Mouse (Mus musculus) adrenal gland, adult 2 months (tissue): ENCODE data around the gene Gm10220. TPM values are rescaled to one million over a fixed set of nuclear protein-coding genes. Genes with fewer than 3 reads are reported as not detected.
"Not testable (repeated sequence)": the region's sequence is repeated elsewhere in the genome, so short reads cannot be mapped to it uniquely, and the experiment has no call there.

Source experiments
- DNase-seq: peaks from one replicate; pipeline ENCODE4 v3.0.0; 2021
- long read RNA-seq: library from polyadenylated mRNA; stranded (forward); transcript quantifications from one replicate; pipeline ENCODE4 v2.0.0, GENCODE M21; 2021
- polyA plus RNA-seq: library from polyadenylated mRNA; depleted of rRNA; stranded (reverse); fragments of >200 nt; gene quantifications from 2 replicates; pipeline ENCODE4 v1.2.3, GENCODE M21; 2012; rRNA removed
- total RNA-seq, 2 experiments: library from RNA; stranded (reverse); gene quantifications; 2 replicates each; pipeline ENCODE4 v1.2.3; 2021

Gm10220 gene
- not detected for total RNA-seq
- polyA plus RNA-seq = not detected in 2 replicates
- long read RNA-seq = 0 reads

GRCm38 (mm10) chr5:26121321-26121720, at the start of gene Gm10220:
Gene Gm10220, minus strand, starts transcription at chr5:26121421.
- not testable (repeated sequence) for DNase-seq

GRCm38 (mm10) chr5:26169855-26170254, 48.6 kb upstream of the Gm10220 start:
- no peak for DNase-seq

- DNase-seq = no peak
Measured at GRCm38 (mm10) chr5:26165791-26166165, 44.6 kb upstream of the Gm10220 start.

GRCm38 (mm10) chr5:26165036-26165790, 44.0 kb upstream of the Gm10220 start:
- peak; percentile 91 for DNase-seq

GRCm38 (mm10) chr5:26157396-26158170, 36.4 kb upstream of the Gm10220 start:
- DNase-seq = peak; percentile 85

- no peak for DNase-seq
Measured at GRCm38 (mm10) chr5:26142891-26143290, 21.7 kb upstream of the Gm10220 start.

GRCm38 (mm10) chr5:26105262-26105661, 16.0 kb downstream of the Gm10220 start, which contains the start of gene 5031410I06Rik:
Gene 5031410I06Rik, minus strand, starts transcription at chr5:26105362.
- not testable (repeated sequence) for DNase-seq

GRCm38 (mm10) chr5:26089191-26089590, 32.0 kb downstream of the Gm10220 start, which contains the start of gene Gm10471:
Gene Gm10471, minus strand, starts transcription at chr5:26089291.
- DNase-seq = not testable (repeated sequence)

- DNase-seq = not testable (repeated sequence)
Measured at GRCm38 (mm10) chr5:26079023-26079422, 42.2 kb downstream of the Gm10220 start.

GRCm38 (mm10) chr5:26070716-26071115, 50.5 kb downstream of the Gm10220 start:
- no peak for DNase-seq

Other genes with a start within 250 kb of the Gm10220 start
- under 1 TPM in 1 of 2 experiments, not detected in 1; 0.17 TPM for gene Gm21663, start 179.0 kb downstream of the Gm10220 start, total RNA-seq
- not detected in 2 replicates for gene Gm21663, start 179.0 kb downstream of the Gm10220 start, polyA plus RNA-seq
- gene Gm21671, start 167.0 kb downstream of the Gm10220 start, total RNA-seq = not detected
- not detected in 2 replicates for gene Gm21671, start 167.0 kb downstream of the Gm10220 start, polyA plus RNA-seq
- gene Gm21680, start 148.8 kb downstream of the Gm10220 start, total RNA-seq = not detected
- not detected in 2 replicates for gene Gm21680, start 148.8 kb downstream of the Gm10220 start, polyA plus RNA-seq
- not detected for gene Gm21698, start 132.8 kb downstream of the Gm10220 start, total RNA-seq
- not detected in 2 replicates for gene Gm21698, start 132.8 kb downstream of the Gm10220 start, polyA plus RNA-seq
- not detected for gene Gm1979, start 116.6 kb downstream of the Gm10220 start, total RNA-seq
- not detected in 2 replicates for gene Gm1979, start 116.6 kb downstream of the Gm10220 start, polyA plus RNA-seq
- not detected for gene Gm5862, start 98.5 kb downstream of the Gm10220 start, total RNA-seq
- not detected in 2 replicates for gene Gm5862, start 98.5 kb downstream of the Gm10220 start, polyA plus RNA-seq
- not detected for gene Speer4a, start 81.9 kb downstream of the Gm10220 start, total RNA-seq
- gene Speer4a, start 81.9 kb downstream of the Gm10220 start, polyA plus RNA-seq = not detected in 2 replicates
- not detected for gene Gm7347, start 62.8 kb downstream of the Gm10220 start, total RNA-seq
- not detected in 2 replicates for gene Gm7347, start 62.8 kb downstream of the Gm10220 start, polyA plus RNA-seq
- gene Gm10471, start 32.1 kb downstream of the Gm10220 start, total RNA-seq = not detected
- not detected in 2 replicates for gene Gm10471, start 32.1 kb downstream of the Gm10220 start, polyA plus RNA-seq
- gene 5031410I06Rik, start 16.1 kb downstream of the Gm10220 start, total RNA-seq = not detected
- not detected in 2 replicates for gene 5031410I06Rik, start 16.1 kb downstream of the Gm10220 start, polyA plus RNA-seq
- under 1 TPM; 0.21 to 0.23 TPM for gene Gm7361, start 136.3 kb upstream of the Gm10220 start, total RNA-seq
- 0.09 and 0.10 TPM in 2 replicates for gene Gm7361, start 136.3 kb upstream of the Gm10220 start, polyA plus RNA-seq